Mouse (Mus musculus): Measurements from ENCODE around the gene Pik3r5.

GRCm38 (mm10) chr11:68451282-68451735 lies 19.4 kb downstream of the Pik3r5 start:
- TF ChIP-seq CTCF (IDR thresholded peaks at IDR 0.05; ENCODE audit: low read depth) = no peak
- TF ChIP-seq EP300 (IDR thresholded peaks at IDR 0.05; ENCODE audit: low read depth) = no peak

All from liver, embryonic 14.5 days (tissue).